ENCODE assay signal across 9 mouse cellular contexts in the genomic region with DNA sequence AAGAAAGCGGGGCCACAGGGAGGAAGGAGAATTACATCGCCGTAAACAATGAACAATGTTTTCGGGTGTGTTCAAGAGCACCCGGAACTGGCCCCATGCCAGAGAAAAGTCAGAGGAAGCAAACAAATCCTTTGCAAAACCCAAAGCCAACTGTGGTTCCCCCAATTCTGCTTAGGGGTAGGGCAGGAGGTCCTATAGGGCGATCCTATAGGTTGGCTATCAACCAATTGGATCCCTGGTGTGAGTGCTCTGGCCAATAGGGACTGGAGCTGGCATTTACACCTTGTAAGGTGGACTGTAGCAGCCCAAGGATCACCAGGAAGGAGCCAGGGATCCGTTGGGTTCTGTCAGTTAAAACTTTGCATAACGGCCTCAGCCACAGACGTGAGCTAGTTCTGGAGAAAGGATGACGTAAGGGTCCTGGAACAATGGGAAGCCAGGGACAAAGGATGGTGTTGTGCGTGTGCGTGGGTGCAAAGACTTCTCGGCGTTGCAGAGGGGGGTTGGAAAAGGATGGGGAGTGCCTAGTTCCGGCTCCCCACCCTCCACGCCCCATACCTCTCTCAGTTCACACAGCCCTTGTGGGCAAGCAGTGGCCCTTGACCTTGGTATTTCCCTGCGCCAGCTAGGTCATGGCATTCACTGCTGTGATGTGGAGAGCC. TPM values are rescaled to one million over a fixed set of nuclear protein-coding genes. Genes with fewer than 3 reads are reported as not detected.
DNase-seq lines count a peak whose midpoint lies in the region; ATAC-seq lines count a peak whose summit lies in the region.
"Had no signal": no experiment of that assay in that cellular context is flagged by ENCODE, and none has a peak within 500 bp of the region (broad histone marks: within the 10 kb centered on the region; RNA-seq: fewer than 3 reads in every experiment).

No protein-coding gene starts in this region.

- no peak overlapping the region for H3K9ac ChIP-seq in lung, embryonic 15.5 days

- H3K36me3 ChIP-seq in lung, embryonic 15.5 days: no peaks in the 10 kb centered on the region

- peak; percentile 96 for DNase-seq in heart, adult 11 months
- DNase-seq in heart, postnatal 25 days (ENCODE audit: low spot score): no peak
- peak; percentile 39 for DNase-seq in c-Kit-positive CD71-positive TER-119-negative erythroid progenitor cells, embryonic 14.5 days (ENCODE audit: low read depth)
- peak; percentile 68 for DNase-seq in heart, postnatal 4 days
- no peak for DNase-seq in natural killer cell, adult 2 months (ENCODE audit: low spot score in 2 of 2)
- no peak for DNase-seq in B cell, adult 2 months
- no peak for DNase-seq in spleen, adult 18-20 months

- H3K4me1 ChIP-seq in lung, embryonic 15.5 days: peaks cover 26% of the 10 kb centered on the region

- peak; percentile 13; the same call in 1 of the 2 replicates for ATAC-seq in lung, embryonic 15.5 days (ENCODE audit: borderline replicate concordance, extremely low read depth, low FRiP score, low TSS enrichment)

- WGBS in lung, embryonic 15.5 days: 42% methylated on average over 17 of the region's 17 CpGs

- H3K4me3 ChIP-seq in lung, embryonic 15.5 days: no peak overlapping the region

- H3K27me3 ChIP-seq in lung, embryonic 15.5 days: no peaks in the 10 kb centered on the region
- H3K27me3 ChIP-seq: CH12.LX had no signal

- intact Hi-C loops in heart, postnatal 25 days (cut with DNase I): no loop called here

- H3K27ac ChIP-seq in lung, embryonic 15.5 days: peak overlapping the region; percentile 56

- no peak overlapping the region; the same call in 1 of the 2 replicates for H3K4me2 ChIP-seq in lung, embryonic 15.5 days

- H3K9me3 ChIP-seq in lung, embryonic 15.5 days: no peaks in the 10 kb centered on the region

RNA-seq across cellular contexts. Expression of a gene that starts 34.5 kb away (rescaled TPM):
- total RNA-seq in heart, postnatal 25 days (2021): 100 to 1,000 TPM; 249 to 269 TPM
- total RNA-seq in heart, postnatal 4 days (2021): 100 to 1,000 TPM; 313 to 318 TPM
- polyA plus RNA-seq in lung, embryonic 15.5 days (2015; fragmentation: Nextera tagmentation; extraction: Ambion mirVana): 181 and 185 TPM in 2 replicates

RNA-seq across cellular contexts. Expression of a gene that starts 46.0 kb away (rescaled TPM):
- 10 to 100 TPM; 58.8 to 62.3 TPM for total RNA-seq in heart, postnatal 25 days (2021)
- 100 to 1,000 TPM; 132 to 135 TPM for total RNA-seq in heart, postnatal 4 days (2021)
- polyA plus RNA-seq in lung, embryonic 15.5 days (2015; fragmentation: Nextera tagmentation; extraction: Ambion mirVana): 199 and 209 TPM in 2 replicates

Comparison
In these comparisons a context has a peak if more than half of its experiments do, and no peak if none do; other contexts are left out.
1. DNase-seq: peak in heart, adult 11 months (single experiment), c-Kit-positive CD71-positive TER-119-negative erythroid progenitor cells, embryonic 14.5 days (single experiment) and heart, postnatal 4 days (single experiment); none in heart, postnatal 25 days (single experiment), natural killer cell, adult 2 months (0 of 2), B cell, adult 2 months (0 of 2) and spleen, adult 18-20 months (0 of 2).